Mouse (Mus musculus): ENCODE results near the gene CK137956.

DNA sequence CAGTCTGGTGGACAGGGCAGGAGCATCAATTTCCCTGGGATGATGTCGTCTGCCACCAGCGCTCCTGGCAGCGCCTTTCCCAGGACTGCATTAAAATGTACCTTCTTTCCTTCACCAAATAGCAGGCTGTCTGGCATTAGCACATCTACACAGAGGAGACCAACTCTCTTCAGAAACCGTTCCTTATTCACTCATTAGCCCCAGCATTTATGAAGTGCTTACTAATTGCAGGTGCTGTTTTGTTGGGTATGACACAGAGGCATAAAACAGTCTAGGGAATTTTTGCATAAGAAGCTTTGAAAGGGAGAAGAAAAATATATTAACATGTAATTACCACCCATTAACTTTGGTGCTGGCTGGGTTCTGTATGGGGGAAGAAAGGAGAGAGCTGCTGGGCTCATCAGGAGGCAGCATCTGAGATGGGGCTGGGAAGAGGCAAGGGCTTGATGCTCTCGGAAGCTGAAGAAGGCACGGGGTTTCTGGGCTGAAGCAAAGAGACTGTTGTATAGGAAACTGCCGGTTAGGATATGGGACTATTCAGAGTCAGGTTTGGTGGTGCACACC, 69.8 kb downstream of the CK137956 start:
- TF ChIP-seq CTCF (IDR thresholded peaks at IDR 0.05; ENCODE audit: borderline replicate concordance, insufficient read depth, low read depth, low read length): no peak
- no peak for TF ChIP-seq POLR2A (IDR thresholded peaks at IDR 0.05; ENCODE audit: borderline replicate concordance, insufficient read depth, low read length)
